Mouse (Mus musculus): ENCODE data around the gene Gtf2ird1.

- TF ChIP-seq MYOG (IDR thresholded peaks at IDR 0.05; ENCODE audit: control insufficient read depth in 1 of 3, insufficient read depth in 1 of 3, insufficient read length in 2 of 3, low read depth in 2 of 3) (peak in 1 of 3 experiments; percentile 24), POLR2A (IDR thresholded peaks at IDR 0.05; ENCODE audit: insufficient read length, low read depth) (no peak)
Measured at GRCm38 (mm10) chr5:134396519-134396918, 60.0 kb downstream of the Gtf2ird1 start.

All from myocyte (in vitro differentiated cells).